Mouse (Mus musculus): ENCODE data around the gene Pex10.

GRCm38 (mm10) chr4:155070199-155070598, 3.4 kb downstream of the Pex10 start:
- TF ChIP-seq CTCF (IDR thresholded peaks at IDR 0.05; ENCODE audit: low read depth, low read length), result no peak
- TF ChIP-seq POLR2A (IDR thresholded peaks at IDR 0.05; ENCODE audit: borderline replicate concordance, low read depth, low read length), result no peak

Data from bone marrow macrophage, adult 2 months (primary cell).